Mouse (Mus musculus): Measurements from ENCODE around the gene Gm47985. TPM values are rescaled to one million over a fixed set of nuclear protein-coding genes. Genes with fewer than 3 reads are reported as not detected.
A peak's percentile ranks its signal among the peaks of the same experiment; 100 is the strongest.
"Not testable (repeated sequence)": the region's sequence is repeated elsewhere in the genome, so short reads cannot be mapped to it uniquely, and the experiment has no call there.

Gm47985 gene
- polyA plus RNA-seq, 1 experiment from 2014 or later: not detected

- H3K4me2 ChIP-seq (replicated peaks; ENCODE audit: low read depth, low read length); ATAC-seq (ENCODE audit: insufficient number of reproducible peaks, insufficient read depth, low FRiP score, low read depth); H3K36me3 ChIP-seq (ENCODE audit: control insufficient read depth, insufficient read depth, low read length); H3K27me3 ChIP-seq (ENCODE audit: control insufficient read depth, insufficient read depth, low read length); H3K9ac ChIP-seq (replicated peaks; ENCODE audit: low read depth, low read length); H3K4me1 ChIP-seq (ENCODE audit: control insufficient read depth, insufficient read depth, low read length); H3K4me3 ChIP-seq (ENCODE audit: low read depth, low read length); H3K27ac ChIP-seq (ENCODE audit: low read length); H3K9me3 ChIP-seq (ENCODE audit: control insufficient read depth, low read depth, low read length): not testable (repeated sequence)
These were observed 26.6 kb downstream of the Gm47985 start for GRCm38 (mm10) chr1:151208944-151209343.

DNA sequence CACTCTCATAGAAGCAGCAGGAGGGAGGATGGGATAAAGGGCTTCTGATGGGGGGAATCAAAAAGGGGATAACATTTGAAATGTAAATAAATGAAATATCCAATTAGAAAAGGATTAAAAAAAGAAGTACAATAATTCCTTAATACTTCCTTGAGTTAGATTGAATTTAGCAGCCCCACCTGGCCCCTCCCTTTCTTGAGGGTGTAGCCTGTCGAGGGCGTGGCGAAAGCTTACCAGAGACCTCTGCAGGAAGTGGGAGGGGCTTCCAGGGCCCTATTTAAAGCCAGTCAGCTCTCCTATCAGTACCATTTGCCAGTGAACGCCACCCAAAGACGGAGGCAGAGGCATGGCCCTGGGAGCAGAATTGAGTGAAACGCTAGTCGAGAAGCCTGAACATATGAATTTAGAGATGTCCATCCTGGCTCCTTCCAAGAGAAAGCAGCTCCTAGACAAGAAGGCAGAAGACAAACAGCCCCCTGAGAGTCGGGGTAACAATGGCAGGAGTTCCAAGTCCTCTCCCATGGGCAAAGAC, 27.6 kb downstream of the Gm47985 start, which contains the start of gene Gm47996:
Gene Gm47996 (plus strand): TSS at position 308 of the 532 bp plus-strand sequence.
- not testable (repeated sequence) for H3K27ac ChIP-seq (ENCODE audit: low read length); H3K9ac ChIP-seq (replicated peaks; ENCODE audit: low read depth, low read length); H3K4me3 ChIP-seq (ENCODE audit: low read depth, low read length); ATAC-seq (ENCODE audit: insufficient number of reproducible peaks, insufficient read depth, low FRiP score, low read depth); H3K27me3 ChIP-seq (ENCODE audit: control insufficient read depth, insufficient read depth, low read length); H3K4me1 ChIP-seq (ENCODE audit: control insufficient read depth, insufficient read depth, low read length); H3K36me3 ChIP-seq (ENCODE audit: control insufficient read depth, insufficient read depth, low read length); H3K9me3 ChIP-seq (ENCODE audit: control insufficient read depth, low read depth, low read length); H3K4me2 ChIP-seq (replicated peaks; ENCODE audit: low read depth, low read length)
- WGBS: 94% methylated on average over 4 of the region's 8 CpGs

GRCm38 (mm10) chr1:151211666-151212065, 29.3 kb downstream of the Gm47985 start:
- not testable (repeated sequence) for H3K9ac ChIP-seq (replicated peaks; ENCODE audit: low read depth, low read length); H3K27ac ChIP-seq (ENCODE audit: low read length); ATAC-seq (ENCODE audit: insufficient number of reproducible peaks, insufficient read depth, low FRiP score, low read depth); H3K9me3 ChIP-seq (ENCODE audit: control insufficient read depth, low read depth, low read length); H3K4me2 ChIP-seq (replicated peaks; ENCODE audit: low read depth, low read length); H3K4me3 ChIP-seq (ENCODE audit: low read depth, low read length); H3K36me3 ChIP-seq (ENCODE audit: control insufficient read depth, insufficient read depth, low read length); H3K4me1 ChIP-seq (ENCODE audit: control insufficient read depth, insufficient read depth, low read length); H3K27me3 ChIP-seq (ENCODE audit: control insufficient read depth, insufficient read depth, low read length)
- WGBS: 82% methylated on average over 5 of the region's 5 CpGs

- no peak overlapping the region for H3K4me3 ChIP-seq (ENCODE audit: low read depth, low read length)
- 69% methylated on average over 2 of the region's 2 CpGs for WGBS
- ATAC-seq (ENCODE audit: insufficient number of reproducible peaks, insufficient read depth, low FRiP score, low read depth): no peak
- H3K4me1 ChIP-seq (ENCODE audit: control insufficient read depth, insufficient read depth, low read length): no peaks in the 10 kb centered on the region
- H3K36me3 ChIP-seq (ENCODE audit: control insufficient read depth, insufficient read depth, low read length): no peaks in the 10 kb centered on the region
- no peaks in the 10 kb centered on the region for H3K9me3 ChIP-seq (ENCODE audit: control insufficient read depth, low read depth, low read length)
- no peaks in the 10 kb centered on the region for H3K27me3 ChIP-seq (ENCODE audit: control insufficient read depth, insufficient read depth, low read length)
- H3K9ac ChIP-seq (replicated peaks; ENCODE audit: low read depth, low read length): no peak overlapping the region
- no peak overlapping the region for H3K4me2 ChIP-seq (replicated peaks; ENCODE audit: low read depth, low read length)
- no peak overlapping the region for H3K27ac ChIP-seq (ENCODE audit: low read length)
These were observed 32.5 kb downstream of the Gm47985 start for GRCm38 (mm10) chr1:151214862-151215261.

GRCm38 (mm10) chr1:151215985-151216384, 33.6 kb downstream of the Gm47985 start:
- no peak overlapping the region for H3K4me2 ChIP-seq (replicated peaks; ENCODE audit: low read depth, low read length)
- peak; percentile 69; the same call in 1 of the 2 replicates for ATAC-seq (ENCODE audit: insufficient number of reproducible peaks, insufficient read depth, low FRiP score, low read depth)
- no peaks in the 10 kb centered on the region for H3K36me3 ChIP-seq (ENCODE audit: control insufficient read depth, insufficient read depth, low read length)
- H3K9ac ChIP-seq (replicated peaks; ENCODE audit: low read depth, low read length): no peak overlapping the region
- no peaks in the 10 kb centered on the region for H3K27me3 ChIP-seq (ENCODE audit: control insufficient read depth, insufficient read depth, low read length)
- no peak overlapping the region for H3K27ac ChIP-seq (ENCODE audit: low read length)
- WGBS: 46% methylated on average over 1 of the region's 1 CpGs
- H3K4me3 ChIP-seq (ENCODE audit: low read depth, low read length): no peak overlapping the region
- H3K4me1 ChIP-seq (ENCODE audit: control insufficient read depth, insufficient read depth, low read length): no peaks in the 10 kb centered on the region
- no peaks in the 10 kb centered on the region for H3K9me3 ChIP-seq (ENCODE audit: control insufficient read depth, low read depth, low read length)

- Histone ChIP-seq H3K36me3 (ENCODE audit: control insufficient read depth, insufficient read depth, low read length) (no peaks in the 10 kb centered on the region), H3K9me3 (ENCODE audit: control insufficient read depth, low read depth, low read length) (no peaks in the 10 kb centered on the region), H3K9ac (replicated peaks; ENCODE audit: low read depth, low read length) (no peak overlapping the region), H3K27me3 (ENCODE audit: control insufficient read depth, insufficient read depth, low read length) (no peaks in the 10 kb centered on the region), H3K27ac (ENCODE audit: low read length) (no peak overlapping the region), H3K4me2 (replicated peaks; ENCODE audit: low read depth, low read length) (no peak overlapping the region), H3K4me3 (ENCODE audit: low read depth, low read length) (no peak overlapping the region), H3K4me1 (ENCODE audit: control insufficient read depth, insufficient read depth, low read length) (no peaks in the 10 kb centered on the region)
- WGBS: 59% methylated on average over 3 of the region's 3 CpGs
- no peak for ATAC-seq (ENCODE audit: insufficient number of reproducible peaks, insufficient read depth, low FRiP score, low read depth)
These were observed 34.1 kb downstream of the Gm47985 start for GRCm38 (mm10) chr1:151216417-151216816.

DNA sequence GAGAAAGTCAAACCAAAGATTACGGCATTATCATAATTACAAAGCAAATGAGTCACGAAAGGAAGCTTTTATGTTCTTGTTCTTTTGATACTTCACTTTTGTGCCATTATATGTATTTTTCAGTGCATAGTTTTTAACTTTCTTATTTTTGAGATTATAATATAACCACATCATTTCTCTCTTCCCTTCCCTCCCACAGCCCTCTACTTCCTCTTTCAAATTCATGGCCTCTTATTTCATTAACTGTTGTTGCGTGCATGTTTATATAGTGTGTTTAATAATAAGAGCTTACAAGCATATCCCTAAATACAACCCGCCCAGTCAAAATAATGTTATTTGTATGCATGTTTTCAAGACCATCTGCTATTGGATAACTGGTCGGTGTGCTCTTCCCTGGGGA, 36.7 kb downstream of the Gm47985 start:
- Histone ChIP-seq H3K36me3 (ENCODE audit: control insufficient read depth, insufficient read depth, low read length) (no peaks in the 10 kb centered on the region), H3K27ac (ENCODE audit: low read length) (no peak overlapping the region), H3K4me2 (replicated peaks; ENCODE audit: low read depth, low read length) (no peak overlapping the region), H3K4me1 (ENCODE audit: control insufficient read depth, insufficient read depth, low read length) (no peaks in the 10 kb centered on the region), H3K9me3 (ENCODE audit: control insufficient read depth, low read depth, low read length) (no peaks in the 10 kb centered on the region), H3K27me3 (ENCODE audit: control insufficient read depth, insufficient read depth, low read length) (no peaks in the 10 kb centered on the region), H3K4me3 (ENCODE audit: low read depth, low read length) (no peak overlapping the region), H3K9ac (replicated peaks; ENCODE audit: low read depth, low read length) (no peak overlapping the region)
- ATAC-seq (ENCODE audit: insufficient number of reproducible peaks, insufficient read depth, low FRiP score, low read depth): no peak
- WGBS: 90% methylated on average over 5 of the region's 5 CpGs

DNA sequence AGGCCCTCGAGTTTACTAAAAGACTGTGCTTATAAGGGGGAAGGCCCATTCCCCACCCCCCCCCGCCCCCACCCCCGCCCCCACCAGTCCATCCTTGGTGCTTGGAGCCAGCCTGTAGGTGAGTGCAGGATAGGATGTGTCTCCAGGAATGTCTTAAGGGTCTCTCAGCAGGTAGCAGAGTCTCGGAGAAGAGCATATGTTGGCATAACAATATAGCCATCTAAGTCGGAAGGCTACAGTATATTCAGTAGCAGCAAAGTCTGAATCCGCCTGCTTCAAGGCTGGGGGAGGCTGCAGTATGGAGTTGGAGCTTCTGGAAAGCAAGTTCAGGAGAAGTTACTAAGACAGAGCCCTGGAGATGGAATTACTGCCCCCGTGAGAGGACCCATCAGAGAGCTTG, 37.8 kb downstream of the Gm47985 start:
- Histone ChIP-seq H3K4me3 (ENCODE audit: low read depth, low read length) (no peak overlapping the region), H3K9me3 (ENCODE audit: control insufficient read depth, low read depth, low read length) (no peaks in the 10 kb centered on the region), H3K4me1 (ENCODE audit: control insufficient read depth, insufficient read depth, low read length) (no peaks in the 10 kb centered on the region), H3K27ac (ENCODE audit: low read length) (no peak overlapping the region), H3K27me3 (ENCODE audit: control insufficient read depth, insufficient read depth, low read length) (no peaks in the 10 kb centered on the region), H3K4me2 (replicated peaks; ENCODE audit: low read depth, low read length) (no peak overlapping the region), H3K9ac (replicated peaks; ENCODE audit: low read depth, low read length) (no peak overlapping the region), H3K36me3 (ENCODE audit: control insufficient read depth, insufficient read depth, low read length) (no peaks in the 10 kb centered on the region)
- no peak for ATAC-seq (ENCODE audit: insufficient number of reproducible peaks, insufficient read depth, low FRiP score, low read depth)
- WGBS: 69% methylated on average over 7 of the region's 7 CpGs

- no peak for ATAC-seq (ENCODE audit: insufficient number of reproducible peaks, insufficient read depth, low FRiP score, low read depth)
- Histone ChIP-seq H3K27me3 (ENCODE audit: control insufficient read depth, insufficient read depth, low read length) (no peaks in the 10 kb centered on the region), H3K9ac (replicated peaks; ENCODE audit: low read depth, low read length) (no peak overlapping the region), H3K9me3 (ENCODE audit: control insufficient read depth, low read depth, low read length) (no peaks in the 10 kb centered on the region), H3K4me2 (replicated peaks; ENCODE audit: low read depth, low read length) (no peak overlapping the region), H3K4me1 (ENCODE audit: control insufficient read depth, insufficient read depth, low read length) (no peaks in the 10 kb centered on the region), H3K27ac (ENCODE audit: low read length) (no peak overlapping the region), H3K36me3 (ENCODE audit: control insufficient read depth, insufficient read depth, low read length) (no peaks in the 10 kb centered on the region), H3K4me3 (ENCODE audit: low read depth, low read length) (no peak overlapping the region)
- WGBS: 86% methylated on average over 10 of the region's 10 CpGs
These were observed 40.4 kb downstream of the Gm47985 start for GRCm38 (mm10) chr1:151222561-151223267.

Measured in stomach, embryonic 14.5 days (tissue).